Mouse (Mus musculus) midbrain, embryonic 10.5 days (tissue): ENCODE data around the gene Cad. TPM values are rescaled to one million over a fixed set of nuclear protein-coding genes. Genes with fewer than 3 reads are reported as not detected.
A peak's percentile ranks its signal among the peaks of the same experiment; 100 is the strongest.
"Not testable (repeated sequence)": the region's sequence is repeated elsewhere in the genome, so short reads cannot be mapped to it uniquely, and the experiment has no call there.

Source experiments
- DNase-seq: peaks from one replicate; pipeline ENCODE4 v3.0.0-alpha.2; 2017; ENCODE audit warnings: low spot score
- H3K27ac ChIP-seq: fragments of 300-500 bp; sonication (generic); replicated peaks from 2 replicates; pipeline ENCODE4 v1.5.1; 2016; ENCODE audit warnings: mild to moderate bottlenecking
- H3K27me3 ChIP-seq: fragments of 300-500 bp; sonication (generic); 2 replicates; pipeline ENCODE4 v1.6.1; 2016; ENCODE audit warnings: low read depth, mild to moderate bottlenecking; ENCODE audit not compliant: poor library complexity, severe bottlenecking
- H3K36me3 ChIP-seq: fragments of 300-500 bp; sonication (generic); 2 replicates; pipeline ENCODE4 v1.6.1; 2016; ENCODE audit warnings: mild to moderate bottlenecking, moderate library complexity
- H3K4me1 ChIP-seq: fragments of 300-500 bp; sonication (generic); 2 replicates; pipeline ENCODE4 v1.6.1; 2016
- H3K4me3 ChIP-seq: fragments of 300-500 bp; sonication (generic); 2 replicates; pipeline ENCODE4 v1.5.1; 2016; ENCODE audit warnings: mild to moderate bottlenecking, moderate library complexity
- H3K9me3 ChIP-seq: fragments of 300-500 bp; sonication (generic); replicated peaks from 2 replicates; pipeline ENCODE4 v1.6.1; 2016; ENCODE audit warnings: mild to moderate bottlenecking
- whole genome bisulfite sequencing: fragments of 180-500 bp; shearing (Covaris S2); methylation state at CpG from one replicate; pipeline ENCODE4 v1.1.7; 2016; 5-methylcytosine and 5-hydroxymethylcytosine counted together
- polyA plus RNA-seq: library from polyadenylated mRNA; unstranded; fragments of >200 nt; fragmentation: Nextera tagmentation; extraction: Ambion mirVana; gene quantifications from 2 replicates; pipeline ENCODE4 v1.2.1, GENCODE M21; 2016

Cad gene
- polyA plus RNA-seq, 1 experiment from 2014 or later: 53.3 TPM

GRCm38 (mm10) chr5:31046416-31046815 lies 8.2 kb upstream of the Cad start:
- peaks cover 8% of the 10 kb centered on the region for H3K4me1 ChIP-seq
- WGBS: 96% methylated on average over 6 of the region's 6 CpGs
- H3K27ac ChIP-seq: no peak overlapping the region
- no peak overlapping the region for H3K4me3 ChIP-seq
- H3K27me3 ChIP-seq: peaks cover 4% of the 10 kb centered on the region; the same call in 1 of the 2 replicates
- no peak for DNase-seq
- H3K36me3 ChIP-seq: peaks cover 28% of the 10 kb centered on the region
- no peaks in the 10 kb centered on the region for H3K9me3 ChIP-seq

GRCm38 (mm10) chr5:31047074-31047473 lies 7.5 kb upstream of the Cad start:
- Histone ChIP-seq H3K36me3 (peaks cover 24% of the 10 kb centered on the region), H3K9me3 (no peaks in the 10 kb centered on the region), H3K4me3 (peak overlapping the region; percentile 76), H3K4me1 (peaks cover 8% of the 10 kb centered on the region), H3K27ac (0 out of 2 replicates have a peak overlapping the region, but pooled peaks have one; percentile 91), H3K27me3 (peaks cover 4% of the 10 kb centered on the region; the same call in 1 of the 2 replicates)
- WGBS: 85% methylated on average over 5 of the region's 5 CpGs
- no peak for DNase-seq

GRCm38 (mm10) chr5:31047848-31048762 lies 6.5 kb upstream of the Cad start, which contains the start of gene Atraid:
Atraid (plus strand) TSS chr5:31048312.
- H3K4me3 ChIP-seq: peak within 1 kb of the TSS; percentile 76
- no peaks in the 10 kb centered on the region for H3K9me3 ChIP-seq
- peaks cover 22% of the 10 kb centered on the region for H3K36me3 ChIP-seq
- peaks cover 4% of the 10 kb centered on the region; the same call in 1 of the 2 replicates for H3K27me3 ChIP-seq
- under 1% methylated on average over 73 of the region's 73 CpGs for WGBS
- DNase-seq: peak; percentile 99
- H3K4me1 ChIP-seq: peaks cover 8% of the 10 kb centered on the region
- H3K27ac ChIP-seq: peak within 1 kb of the TSS; percentile 91

- H3K36me3 ChIP-seq: peaks cover 15% of the 10 kb centered on the region
- peaks cover 11% of the 10 kb centered on the region for H3K4me1 ChIP-seq
- DNase-seq: peak; percentile 52
- peaks cover 4% of the 10 kb centered on the region; the same call in 1 of the 2 replicates for H3K27me3 ChIP-seq
- H3K9me3 ChIP-seq: no peaks in the 10 kb centered on the region
- peak within 1 kb of the TSS; percentile 91 for H3K27ac ChIP-seq
- 1% methylated on average over 23 of the region's 23 CpGs for whole genome bisulfite sequencing
- peak within 1 kb of the TSS; percentile 76 for H3K4me3 ChIP-seq
Observed at GRCm38 (mm10) chr5:31048763-31049641, 5.6 kb upstream of the Cad start, which contains the start of gene Slc5a6. Slc5a6 (minus strand) TSS chr5:31048924.

GRCm38 (mm10) chr5:31050427-31050826 lies 4.2 kb upstream of the Cad start:
- Histone ChIP-seq H3K4me1 (peaks cover 25% of the 10 kb centered on the region), H3K27ac (no peak overlapping the region), H3K4me3 (no peak overlapping the region), H3K27me3 (peaks cover 4% of the 10 kb centered on the region; the same call in 1 of the 2 replicates), H3K36me3 (peaks cover 12% of the 10 kb centered on the region), H3K9me3 (no peaks in the 10 kb centered on the region)
- DNase-seq: no peak

GRCm38 (mm10) chr5:31053728-31054127 lies 852 bp upstream of the Cad start:
- H3K27me3 ChIP-seq, H3K9me3 ChIP-seq, DNase-seq: not testable (repeated sequence)
- Histone ChIP-seq H3K27ac (peak overlapping the region; percentile 95), H3K36me3 (peaks cover 35% of the 10 kb centered on the region), H3K4me1 (peaks cover 30% of the 10 kb centered on the region), H3K4me3 (peak overlapping the region; percentile 79)
- 63% methylated on average over 4 of the region's 4 CpGs for WGBS

- H3K27me3 ChIP-seq: no peaks in the 10 kb centered on the region
- H3K27ac ChIP-seq: peak overlapping the region; percentile 95
- peaks cover 30% of the 10 kb centered on the region for H3K4me1 ChIP-seq
- peak overlapping the region; percentile 79 for H3K4me3 ChIP-seq
- H3K9me3 ChIP-seq: no peaks in the 10 kb centered on the region
- H3K36me3 ChIP-seq: peaks cover 52% of the 10 kb centered on the region
- no peak for DNase-seq
- WGBS: 25% methylated on average over 19 of the region's 19 CpGs
Observed at GRCm38 (mm10) chr5:31055216-31056140, 898 bp downstream of the Cad start.

GRCm38 (mm10) chr5:31069810-31070209 lies 15.2 kb downstream of the Cad start:
- 93% methylated on average over 3 of the region's 3 CpGs for WGBS
- H3K27ac ChIP-seq: no peak overlapping the region
- H3K36me3 ChIP-seq: peaks cover 99% of the 10 kb centered on the region
- no peaks in the 10 kb centered on the region for H3K9me3 ChIP-seq
- no peak for DNase-seq
- H3K27me3 ChIP-seq: no peaks in the 10 kb centered on the region
- no peaks in the 10 kb centered on the region for H3K4me1 ChIP-seq
- no peak overlapping the region for H3K4me3 ChIP-seq

GRCm38 (mm10) chr5:31071059-31071458 lies 16.5 kb downstream of the Cad start:
- Histone ChIP-seq H3K4me3 (no peak overlapping the region), H3K27ac (no peak overlapping the region), H3K9me3 (no peaks in the 10 kb centered on the region), H3K4me1 (no peaks in the 10 kb centered on the region), H3K27me3 (no peaks in the 10 kb centered on the region), H3K36me3 (peaks cover 100% of the 10 kb centered on the region)
- DNase-seq: no peak
- 96% methylated on average over 2 of the region's 2 CpGs for WGBS

- DNase-seq: no peak
- 96% methylated on average over 11 of the region's 11 CpGs for WGBS
- no peak overlapping the region for H3K27ac ChIP-seq
- no peak overlapping the region for H3K4me3 ChIP-seq
- H3K27me3 ChIP-seq: no peaks in the 10 kb centered on the region
- H3K9me3 ChIP-seq: no peaks in the 10 kb centered on the region
- no peaks in the 10 kb centered on the region for H3K4me1 ChIP-seq
- peaks cover 100% of the 10 kb centered on the region for H3K36me3 ChIP-seq
Observed at GRCm38 (mm10) chr5:31071821-31072220, 17.2 kb downstream of the Cad start.

GRCm38 (mm10) chr5:31073176-31073575 lies 18.6 kb downstream of the Cad start:
- no peak for DNase-seq
- H3K27me3 ChIP-seq: no peaks in the 10 kb centered on the region
- 94% methylated on average over 12 of the region's 12 CpGs for WGBS

GRCm38 (mm10) chr5:31076346-31076745 lies 21.8 kb downstream of the Cad start:
- DNase-seq: no peak
- Histone ChIP-seq H3K27me3 (no peaks in the 10 kb centered on the region), H3K4me3 (no peak overlapping the region), H3K27ac (no peak overlapping the region), H3K4me1 (no peaks in the 10 kb centered on the region), H3K36me3 (peaks cover 87% of the 10 kb centered on the region), H3K9me3 (no peaks in the 10 kb centered on the region)
- WGBS: 91% methylated on average over 13 of the region's 13 CpGs

More at GRCm38 (mm10) chr5:31073176-31073575, 18.6 kb downstream of the Cad start:
- Histone ChIP-seq H3K27ac (no peak overlapping the region), H3K4me1 (no peaks in the 10 kb centered on the region), H3K9me3 (no peaks in the 10 kb centered on the region), H3K36me3 (peaks cover 100% of the 10 kb centered on the region), H3K4me3 (no peak overlapping the region)
